Mouse (Mus musculus) heart, adult 2 months (tissue): ENCODE measurements around the gene Arl6.

Experiments
- CTCF ChIP-seq: fragments of 200-600 bp; IDR thresholded peaks from 2 replicates; pipeline ENCODE4 v1.8.1; 2022; ENCODE audit warnings: antibody characterized with exemption, mild to moderate bottlenecking, moderate library complexity
- POLR2A ChIP-seq: fragments of 200-500 bp; IDR thresholded peaks from 2 replicates; pipeline ENCODE4 v1.6.1; 2011; ENCODE audit warnings: mild to moderate bottlenecking, low read depth, low read length, control low read depth; ENCODE audit not compliant: insufficient read depth

- no peak for TF ChIP-seq POLR2A
- no peak for TF ChIP-seq CTCF
These were observed 68.4 kb downstream of the Arl6 start for GRCm38 (mm10) chr16:59570807-59571206.
